In genomic region chr3:96636448-96636847, GRCm38 (mm10) we compare ENCODE assay signal across 1 mouse cellular context.
TF ChIP-seq lines count a peak whose summit lies in the region.

No protein-coding gene starts in this region.

TF ChIP-seq in ES-E14, 5 proteins besides CTCF, POLR2A, EP300 and RAD21:
- TF ChIP-seq MAFK (IDR thresholded peaks at IDR 0.05; ENCODE audit: insufficient read depth, low read depth, low read length) (no peak), ZC3H11A (IDR thresholded peaks at IDR 0.05; ENCODE audit: borderline replicate concordance, low read depth, low read length) (no peak), HCFC1 (IDR thresholded peaks at IDR 0.05; ENCODE audit: borderline replicate concordance, insufficient read depth, low read length) (no peak), ZNF384 (IDR thresholded peaks at IDR 0.05; ENCODE audit: low read depth, low read length) (no peak), CHD2 (IDR thresholded peaks at IDR 0.05; ENCODE audit: low read depth, low read length) (no peak)
